Mouse (Mus musculus): ENCODE measurements around the gene Atp6v1g2.

Atp6v1g2 gene

DNA sequence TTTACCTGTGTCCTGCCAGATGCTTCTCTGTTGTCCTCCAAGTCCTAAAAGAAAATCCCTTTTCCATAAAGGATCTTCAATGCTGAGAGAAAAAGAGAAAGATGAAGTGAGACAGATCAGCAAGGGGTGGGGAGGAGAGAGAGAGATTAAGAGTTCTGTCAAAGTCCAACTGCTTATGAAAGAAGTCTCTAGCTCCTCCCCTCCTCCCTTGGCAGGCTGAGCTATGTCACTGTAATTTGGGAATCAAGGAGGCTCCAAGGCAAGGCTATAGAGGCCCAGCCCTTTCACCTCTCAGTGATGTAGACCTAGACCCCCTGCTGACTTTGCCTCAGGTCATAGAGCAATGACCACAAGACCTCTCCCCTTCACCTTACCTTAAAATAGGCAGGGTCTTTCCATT, 52.0 kb downstream of the Atp6v1g2 start:
- DNase-seq (ENCODE audit: low read depth, low spot score): no peak

All from retina, postnatal 7 days (tissue).